Mouse (Mus musculus): Measurements from ENCODE around the gene Scfd2.

DNA sequence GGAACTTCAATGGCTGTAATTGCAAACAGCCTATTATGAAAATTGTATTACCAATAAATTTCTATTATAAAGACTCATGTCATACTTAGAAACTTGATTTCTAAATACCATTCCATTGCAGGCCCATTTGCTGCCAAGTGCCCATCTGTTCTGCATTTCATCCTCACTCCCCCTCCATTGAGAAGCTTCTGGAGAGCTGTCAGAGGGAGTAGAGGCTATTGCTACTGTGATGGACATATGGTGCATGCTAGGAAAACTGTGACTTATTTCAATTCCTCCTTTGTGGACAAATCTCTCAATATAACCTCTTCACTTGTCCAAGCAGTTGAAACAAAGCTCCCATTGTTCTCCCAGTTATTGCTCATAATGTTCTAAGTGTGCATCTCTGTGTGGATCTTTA is 19.9 kb downstream of the Scfd2 start:
- TF ChIP-seq CTCF (IDR thresholded peaks at IDR 0.05; ENCODE audit: control insufficient read depth, insufficient read depth, insufficient replicate concordance, low read depth, low read length): no peak
- TF ChIP-seq POLR2A (IDR thresholded peaks at IDR 0.05; ENCODE audit: control insufficient read depth, low read depth, low read length): no peak

All from testis, adult 2 months (tissue).